Mouse (Mus musculus) embryo, embryonic 10 days (tissue): ENCODE measurements around the gene Efna1.

Experiments
- DNase-seq: peaks from one replicate; pipeline ENCODE4 v3.0.0-alpha.2; 2015; ENCODE audit warnings: low spot score

The Efna1 gene

GRCm38 (mm10) chr3:89278643-89279042 lies 2.3 kb downstream of the Efna1 start:
- no peak for DNase-seq

GRCm38 (mm10) chr3:89278107-89278506 lies 2.8 kb downstream of the Efna1 start:
- no peak for DNase-seq

- no peak for DNase-seq
Observed at GRCm38 (mm10) chr3:89277281-89278021, 3.5 kb downstream of the Efna1 start.

GRCm38 (mm10) chr3:89276061-89276460 lies 4.9 kb downstream of the Efna1 start:
- DNase-seq = no peak

GRCm38 (mm10) chr3:89271760-89272159 lies 9.2 kb downstream of the Efna1 start:
- DNase-seq = no peak

GRCm38 (mm10) chr3:89270891-89271290 lies 10.1 kb downstream of the Efna1 start:
- DNase-seq = no peak

- peak; percentile 76 for DNase-seq
Observed at GRCm38 (mm10) chr3:89270051-89270755, 10.7 kb downstream of the Efna1 start, which contains the start of gene Slc50a1. Slc50a1 (minus strand) TSS chr3:89270570.

- DNase-seq = no peak
Observed at GRCm38 (mm10) chr3:89268916-89269315, 12.0 kb downstream of the Efna1 start.

- DNase-seq = peak; percentile 95
Observed at GRCm38 (mm10) chr3:89266439-89266893, 14.5 kb downstream of the Efna1 start.

- no peak for DNase-seq
Observed at GRCm38 (mm10) chr3:89262417-89262816, 18.5 kb downstream of the Efna1 start.

GRCm38 (mm10) chr3:89260211-89260610 lies 20.7 kb downstream of the Efna1 start:
- no peak for DNase-seq

GRCm38 (mm10) chr3:89259076-89259475 lies 21.9 kb downstream of the Efna1 start, which contains the start of gene Dpm3:
Dpm3 (plus strand) TSS chr3:89259358.
- DNase-seq = no peak

GRCm38 (mm10) chr3:89256177-89256576 lies 24.8 kb downstream of the Efna1 start:
- DNase-seq = no peak

GRCm38 (mm10) chr3:89254994-89255393 lies 25.9 kb downstream of the Efna1 start:
- DNase-seq = no peak

- DNase-seq = peak; percentile 79
Observed at GRCm38 (mm10) chr3:89251365-89251895, 29.5 kb downstream of the Efna1 start.

GRCm38 (mm10) chr3:89250435-89251040 lies 30.4 kb downstream of the Efna1 start:
- DNase-seq = peak; percentile 84

- no peak for DNase-seq
Observed at GRCm38 (mm10) chr3:89247466-89247865, 33.5 kb downstream of the Efna1 start.

- DNase-seq = peak; percentile 96
Observed at GRCm38 (mm10) chr3:89246261-89247100, 34.5 kb downstream of the Efna1 start, which contains the start of gene Trim46. Trim46 (minus strand) TSS chr3:89246309.

- DNase-seq = no peak
Observed at GRCm38 (mm10) chr3:89245688-89246171, 35.2 kb downstream of the Efna1 start, which contains the start of gene Krtcap2. Krtcap2 (plus strand) TSS chr3:89245966.

GRCm38 (mm10) chr3:89244982-89245687 lies 35.8 kb downstream of the Efna1 start:
- no peak for DNase-seq
